Mouse (Mus musculus) testis, postnatal 10 days (tissue): ENCODE results near the gene Hdac2.
A peak's percentile ranks its signal among the peaks of the same experiment; 100 is the strongest.

Experiments used
- DNase-seq: peaks from one replicate; pipeline ENCODE4 v3.0.0; 2021; ENCODE audit warnings: low spot score

Hdac2 gene

GRCm38 (mm10) chr10:36974086-36974675 is at the start of gene Hdac2:
Gene Hdac2, plus strand, starts transcription at chr10:36974544.
- DNase-seq, result peak; percentile 93

- DNase-seq, result no peak
Measured at GRCm38 (mm10) chr10:36928212-36928611, 46.1 kb upstream of the Hdac2 start.

GRCm38 (mm10) chr10:36935863-36936262 is 38.5 kb upstream of the Hdac2 start:
- DNase-seq, result no peak

- DNase-seq, result peak; percentile 39
Measured at GRCm38 (mm10) chr10:36936271-36936670, 38.1 kb upstream of the Hdac2 start.

- no peak for DNase-seq
Measured at GRCm38 (mm10) chr10:36951742-36952141, 22.6 kb upstream of the Hdac2 start.

- no peak for DNase-seq
Measured at GRCm38 (mm10) chr10:36952622-36953021, 21.7 kb upstream of the Hdac2 start.

- no peak for DNase-seq
Measured at GRCm38 (mm10) chr10:36959563-36960110, 14.7 kb upstream of the Hdac2 start.

GRCm38 (mm10) chr10:36964406-36964805 is 9.9 kb upstream of the Hdac2 start:
- DNase-seq, result no peak

GRCm38 (mm10) chr10:36974676-36975520 is 554 bp downstream of the Hdac2 start:
- DNase-seq, result peak; percentile 84

- no peak for DNase-seq
Measured at GRCm38 (mm10) chr10:36981866-36982265, 7.5 kb downstream of the Hdac2 start.

GRCm38 (mm10) chr10:36992149-36992548 is 17.8 kb downstream of the Hdac2 start:
- DNase-seq, result no peak

GRCm38 (mm10) chr10:37000839-37001238 is 26.5 kb downstream of the Hdac2 start:
- DNase-seq, result no peak

- peak; percentile 83 for DNase-seq
Measured at GRCm38 (mm10) chr10:37014274-37015107, 40.1 kb downstream of the Hdac2 start.

- no peak for DNase-seq
Measured at GRCm38 (mm10) chr10:37015729-37016128, 41.4 kb downstream of the Hdac2 start.

- no peak for DNase-seq
Measured at GRCm38 (mm10) chr10:37016200-37016599, 41.9 kb downstream of the Hdac2 start.

GRCm38 (mm10) chr10:37024301-37024700 is 50.0 kb downstream of the Hdac2 start:
- no peak for DNase-seq

GRCm38 (mm10) chr10:37028651-37029050 is 54.3 kb downstream of the Hdac2 start:
- DNase-seq, result no peak

- no peak for DNase-seq
Measured at GRCm38 (mm10) chr10:37035090-37035497, 60.8 kb downstream of the Hdac2 start.

- DNase-seq, result peak; percentile 43
Measured at GRCm38 (mm10) chr10:37047661-37048098, 73.3 kb downstream of the Hdac2 start.
